Mouse (Mus musculus) embryonic fibroblast, embryonic 13.5 days (primary cell): Measurements from ENCODE around the gene Dpp6.

Source experiments
- CTCF ChIP-seq: IDR thresholded peaks from 2 replicates; pipeline ENCODE4 v1.5.1; 2011; ENCODE audit warnings: mild to moderate bottlenecking, control low read depth, low read length, moderate library complexity, borderline replicate concordance; ENCODE audit not compliant: insufficient read depth
- POLR2A ChIP-seq: IDR thresholded peaks from 2 replicates; pipeline ENCODE4 v1.6.1; 2011; ENCODE audit warnings: low read depth, mild to moderate bottlenecking, control low read depth, low read length, moderate library complexity

DNA sequence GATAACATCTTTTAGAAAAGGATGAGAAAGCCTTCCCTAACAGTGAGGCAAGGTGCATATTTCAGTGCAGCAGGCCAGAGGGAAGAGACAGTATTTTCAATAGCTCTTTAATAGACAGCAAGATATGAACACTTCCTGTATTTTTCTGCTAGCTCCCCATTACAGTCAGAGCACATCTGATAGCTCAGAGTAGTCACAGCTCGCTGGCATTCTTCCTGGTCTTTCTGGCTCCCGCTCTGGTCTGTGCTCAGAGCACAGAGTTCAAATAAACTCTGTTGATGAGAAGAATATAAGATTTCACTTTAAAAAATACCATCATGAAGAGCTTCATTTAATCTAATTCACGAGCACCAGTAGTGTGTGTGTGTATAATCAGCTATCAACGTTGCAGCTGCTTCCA is 249.8 kb downstream of the Dpp6 start:
- TF ChIP-seq CTCF (no peak), POLR2A (no peak)
